Comparison of ENCODE assay signal across 18 mouse cellular contexts in the genomic region with DNA sequence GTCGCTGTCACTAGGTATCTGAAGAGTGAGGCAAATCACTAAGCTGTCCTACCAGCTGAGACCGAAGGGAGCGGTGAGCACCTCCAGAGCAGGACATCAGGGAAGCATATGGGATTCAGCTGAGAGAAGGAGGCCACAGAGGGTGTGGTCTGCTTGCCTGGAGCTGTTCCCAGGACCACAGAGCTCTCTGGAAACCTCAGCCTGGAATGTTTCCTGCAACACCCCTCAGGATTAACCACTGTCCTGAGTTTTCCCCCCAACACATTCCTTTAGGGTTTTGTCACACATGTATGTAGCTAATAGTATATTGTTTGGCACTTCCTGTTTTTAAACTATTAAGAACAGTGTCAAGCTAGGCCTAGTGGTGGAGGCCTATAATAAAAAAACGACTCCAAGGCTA.
A peak's percentile ranks its signal among the peaks of the same experiment; 100 is the strongest.
DNase-seq lines count a peak whose midpoint lies in the region; ATAC-seq and TF ChIP-seq lines count a peak whose summit lies in the region.
"Had no signal": no experiment of that assay in that cellular context is flagged by ENCODE, and none has a peak within 500 bp of the region (broad histone marks: within the 10 kb centered on the region; RNA-seq: fewer than 3 reads in every experiment).

No protein-coding gene starts in this region.

- peak overlapping the region; percentile 52; the same call in 1 of the 2 replicates for H3K27ac ChIP-seq in heart, postnatal 0 days (ENCODE audit: low read depth)
- H3K27ac ChIP-seq in heart, adult 2 months, result no peak overlapping the region; the same call in 1 of the 2 replicates
- no peak overlapping the region for H3K27ac ChIP-seq in lung, embryonic 15.5 days
- no peak overlapping the region for H3K27ac ChIP-seq in embryonic facial prominence, embryonic 15.5 days (replicated peaks)
- H3K27ac ChIP-seq in stomach, postnatal 0 days (replicated peaks), result no peak overlapping the region
- H3K27ac ChIP-seq: hindbrain, embryonic 10.5 days had no signal

- H3K9me3 ChIP-seq in heart, postnatal 0 days (replicated peaks; ENCODE audit: control insufficient read depth, low read length), result no peaks in the 10 kb centered on the region
- H3K9me3 ChIP-seq in lung, embryonic 15.5 days, result no peaks in the 10 kb centered on the region
- H3K9me3 ChIP-seq in embryonic facial prominence, embryonic 15.5 days (replicated peaks), result no peaks in the 10 kb centered on the region
- H3K9me3 ChIP-seq in stomach, postnatal 0 days (ENCODE audit: control insufficient read depth, low read length), result no peaks in the 10 kb centered on the region
- H3K9me3 ChIP-seq: hindbrain, embryonic 10.5 days had no signal

- DNase-seq in heart, postnatal 0 days (ENCODE audit: low spot score), result peak; percentile 59
- DNase-seq in heart, adult 2 months, result no peak
- no peak for DNase-seq in lung, postnatal 14 days
- DNase-seq in stomach, postnatal 0 days (ENCODE audit: low spot score), result no peak
- DNase-seq in gastrocnemius, postnatal 10 days, result no peak
- DNase-seq: adrenal gland, postnatal 10 days; cerebellum, adult 2 months; gastrocnemius, adult 2 months; left cerebral cortex, postnatal 4 days; right cerebral cortex, adult 18-20 months; spleen, adult 18-20 months; thymus, postnatal 25 days had no signal

- 50% methylated on average over 4 of the region's 4 CpGs for WGBS in heart, postnatal 0 days
- 45% methylated on average over 4 of the region's 4 CpGs for WGBS in heart, adult 2 months
- 47% methylated on average over 4 of the region's 4 CpGs for WGBS in lung, embryonic 15.5 days
- 45% methylated on average over 4 of the region's 4 CpGs for WGBS in embryonic facial prominence, embryonic 15.5 days
- 53% methylated on average over 4 of the region's 4 CpGs for WGBS in stomach, postnatal 0 days

- intact Hi-C loops in heart, adult 2 months (cut with DNase I), result no loop called here

- ATAC-seq in heart, postnatal 0 days (ENCODE audit: insufficient read depth, low read depth), result peak; percentile 85
- peak; percentile 65; the same call in 1 of the 2 replicates for ATAC-seq in lung, embryonic 15.5 days (ENCODE audit: borderline replicate concordance, extremely low read depth, low FRiP score, low TSS enrichment)
- ATAC-seq in embryonic facial prominence, embryonic 15.5 days (ENCODE audit: insufficient number of reproducible peaks, low FRiP score, low TSS enrichment, low read depth), result peak; percentile 90
- ATAC-seq in stomach, postnatal 0 days (ENCODE audit: low FRiP score, low TSS enrichment), result peak; percentile 56; the same call in 1 of the 2 replicates
- ATAC-seq: forebrain, embryonic 16.5 days; inflammation-experienced regulatory T-cells, adult 6 months had no signal

- H3K4me1 ChIP-seq in heart, postnatal 0 days (ENCODE audit: control insufficient read depth, insufficient read depth), result 0 out of 2 replicates have a peak, but pooled peaks cover 4% of the 10 kb centered on the region
- peaks cover 1% of the 10 kb centered on the region for H3K4me1 ChIP-seq in heart, adult 2 months (ENCODE audit: control insufficient read depth, insufficient read depth, low read length)
- H3K4me1 ChIP-seq in lung, embryonic 15.5 days, result no peaks in the 10 kb centered on the region
- H3K4me1 ChIP-seq in embryonic facial prominence, embryonic 15.5 days, result peaks cover 7% of the 10 kb centered on the region
- no peaks in the 10 kb centered on the region for H3K4me1 ChIP-seq in stomach, postnatal 0 days (replicated peaks; ENCODE audit: control insufficient read depth, insufficient read depth)
- H3K4me1 ChIP-seq: hindbrain, embryonic 10.5 days had no signal

- no peak overlapping the region for H3K4me3 ChIP-seq in heart, postnatal 0 days (ENCODE audit: low read depth, low read length)
- no peak overlapping the region for H3K4me3 ChIP-seq in heart, adult 2 months
- no peak overlapping the region for H3K4me3 ChIP-seq in lung, embryonic 15.5 days
- H3K4me3 ChIP-seq in embryonic facial prominence, embryonic 15.5 days (replicated peaks), result no peak overlapping the region
- no peak overlapping the region for H3K4me3 ChIP-seq in stomach, postnatal 0 days (ENCODE audit: low read depth, low read length)
- H3K4me3 ChIP-seq: gastrocnemius, adult 2 months; hindbrain, embryonic 10.5 days had no signal

- H3K79me2 ChIP-seq in heart, adult 2 months (replicated peaks; ENCODE audit: control insufficient read depth, insufficient read depth, low read length), result no peaks in the 10 kb centered on the region

- H3K36me3 ChIP-seq in heart, postnatal 0 days (replicated peaks; ENCODE audit: control insufficient read depth, insufficient read depth, low read length), result no peaks in the 10 kb centered on the region
- H3K36me3 ChIP-seq in heart, adult 2 months (ENCODE audit: control insufficient read depth, insufficient read depth, low read length), result no peaks in the 10 kb centered on the region; the same call in 1 of the 2 replicates
- no peaks in the 10 kb centered on the region for H3K36me3 ChIP-seq in lung, embryonic 15.5 days
- H3K36me3 ChIP-seq in embryonic facial prominence, embryonic 15.5 days, result no peaks in the 10 kb centered on the region
- H3K36me3 ChIP-seq in stomach, postnatal 0 days (ENCODE audit: control insufficient read depth, insufficient read depth, low read length), result no peaks in the 10 kb centered on the region
- H3K36me3 ChIP-seq: hindbrain, embryonic 10.5 days had no signal

- no peak for TF ChIP-seq POLR2A in heart, adult 2 months (IDR thresholded peaks at IDR 0.05; ENCODE audit: insufficient read depth, low read depth, low read length)

- no peak overlapping the region for H3K9ac ChIP-seq in heart, postnatal 0 days (replicated peaks; ENCODE audit: low read depth, low read length)
- H3K9ac ChIP-seq in heart, adult 2 months (ENCODE audit: low read depth, low read length), result no peak overlapping the region
- H3K9ac ChIP-seq in lung, embryonic 15.5 days, result no peak overlapping the region
- H3K9ac ChIP-seq in embryonic facial prominence, embryonic 15.5 days, result no peak overlapping the region
- no peak overlapping the region for H3K9ac ChIP-seq in stomach, postnatal 0 days (ENCODE audit: low read length)

- no peak for TF ChIP-seq CTCF in heart, postnatal 0 days (IDR thresholded peaks at IDR 0.05; ENCODE audit: low read depth)
- no peak for TF ChIP-seq CTCF in heart, adult 2 months (IDR thresholded peaks at IDR 0.05)
- TF ChIP-seq CTCF in stomach, postnatal 0 days (IDR thresholded peaks at IDR 0.05; ENCODE audit: low read depth), result no peak

- H3K27me3 ChIP-seq in heart, postnatal 0 days (ENCODE audit: control insufficient read depth, insufficient read depth, low read length), result no peaks in the 10 kb centered on the region
- H3K27me3 ChIP-seq in heart, adult 2 months (ENCODE audit: control insufficient read depth, insufficient read depth, low read length), result no peaks in the 10 kb centered on the region
- no peaks in the 10 kb centered on the region for H3K27me3 ChIP-seq in lung, embryonic 15.5 days
- no peaks in the 10 kb centered on the region for H3K27me3 ChIP-seq in embryonic facial prominence, embryonic 15.5 days
- no peaks in the 10 kb centered on the region for H3K27me3 ChIP-seq in stomach, postnatal 0 days (ENCODE audit: control insufficient read depth, insufficient read depth, low read length)

- H3K4me2 ChIP-seq in heart, postnatal 0 days (ENCODE audit: low read depth, low read length), result no peak overlapping the region
- H3K4me2 ChIP-seq in lung, embryonic 15.5 days, result no peak overlapping the region
- no peak overlapping the region for H3K4me2 ChIP-seq in embryonic facial prominence, embryonic 15.5 days (replicated peaks)
- no peak overlapping the region for H3K4me2 ChIP-seq in stomach, postnatal 0 days (replicated peaks; ENCODE audit: low read depth)
- H3K4me2 ChIP-seq: midbrain, embryonic 11.5 days had no signal

- 0 out of 2 replicates have a peak, but pooled peaks have one; percentile 41 for TF ChIP-seq EP300 in heart, postnatal 0 days (IDR thresholded peaks at IDR 0.05; ENCODE audit: low read depth)
- no peak for TF ChIP-seq EP300 in heart, adult 2 months (IDR thresholded peaks at IDR 0.05; ENCODE audit: insufficient read depth, low read depth, low read length)
- no peak for TF ChIP-seq EP300 in stomach, postnatal 0 days (optimal IDR thresholded peaks at IDR 0.05)
